Mouse (Mus musculus) induced T-regulatory cell, adult 2 months (primary cell): ENCODE data around the gene Crtc1.

Experiments
- DNase-seq: peaks from one replicate; pipeline ENCODE4 v3.0.0-alpha.2; 2012; ENCODE audit warnings: low read depth

The Crtc1 gene

DNA sequence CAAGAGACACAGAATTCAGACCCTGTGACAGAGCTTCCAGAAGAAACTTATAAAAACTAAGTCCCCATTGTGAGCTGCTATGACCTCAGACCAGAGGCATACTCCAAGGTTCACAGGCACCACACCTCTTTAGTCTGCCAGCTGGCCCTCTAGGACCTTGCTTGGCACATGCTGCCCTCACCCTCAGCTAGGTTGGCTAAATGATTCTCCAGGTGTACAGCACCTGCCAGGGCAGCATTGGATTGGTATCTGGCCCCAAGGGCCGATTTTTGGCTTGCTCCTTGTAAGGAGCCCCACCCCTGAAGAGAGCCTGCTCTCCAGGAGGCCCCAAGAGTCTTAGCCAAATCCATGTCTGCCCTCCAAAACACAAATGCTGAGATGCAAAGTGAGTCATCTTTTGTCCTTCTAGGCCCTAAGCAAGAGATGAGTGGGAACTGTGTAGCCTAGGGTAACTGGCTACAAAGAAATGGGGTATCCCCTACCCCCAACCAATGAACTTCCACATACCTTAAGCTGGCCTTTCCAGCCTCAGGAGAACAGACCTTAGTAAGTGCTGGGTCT, 91.4 kb downstream of the Crtc1 start:
- DNase-seq: no peak

DNA sequence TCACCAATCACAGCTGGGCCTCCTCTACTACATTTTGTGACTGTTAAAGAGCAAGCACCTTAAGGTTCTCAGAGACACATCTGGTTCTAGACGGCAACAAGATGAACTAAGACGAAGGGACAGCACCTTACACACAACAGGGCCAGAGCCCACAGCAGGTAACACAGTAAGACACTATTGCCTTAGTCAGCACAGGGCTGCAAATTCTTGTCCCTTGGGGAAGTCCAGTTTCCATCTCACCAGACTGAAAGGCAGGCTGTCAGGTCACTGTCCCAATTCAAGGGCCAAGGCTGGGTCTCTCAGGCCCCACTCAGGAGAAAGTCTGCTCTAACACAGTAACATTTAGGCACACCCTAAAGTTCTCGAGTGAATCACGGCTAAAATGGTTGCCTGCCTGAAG, 91.9 kb downstream of the Crtc1 start:
- DNase-seq: no peak

DNA sequence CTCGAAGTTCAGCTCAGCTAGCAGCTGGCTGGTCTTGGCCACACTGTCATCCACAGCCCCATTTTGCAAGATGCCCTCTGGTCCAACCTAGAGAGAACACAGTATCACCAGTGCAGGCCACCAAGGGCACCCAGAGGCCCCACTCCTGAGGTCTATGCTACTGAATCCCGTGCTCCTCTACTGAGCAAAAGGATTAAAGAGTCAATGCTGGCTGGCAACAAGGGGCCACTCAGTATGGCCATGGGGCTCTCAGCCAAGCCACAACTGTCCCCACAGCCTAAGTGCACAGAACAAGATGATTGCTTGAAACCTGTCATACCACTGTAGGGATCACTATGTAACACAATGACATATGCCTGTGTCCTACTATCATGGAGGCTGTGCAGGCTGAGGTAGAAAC, 95.1 kb downstream of the Crtc1 start:
- DNase-seq: no peak

DNA sequence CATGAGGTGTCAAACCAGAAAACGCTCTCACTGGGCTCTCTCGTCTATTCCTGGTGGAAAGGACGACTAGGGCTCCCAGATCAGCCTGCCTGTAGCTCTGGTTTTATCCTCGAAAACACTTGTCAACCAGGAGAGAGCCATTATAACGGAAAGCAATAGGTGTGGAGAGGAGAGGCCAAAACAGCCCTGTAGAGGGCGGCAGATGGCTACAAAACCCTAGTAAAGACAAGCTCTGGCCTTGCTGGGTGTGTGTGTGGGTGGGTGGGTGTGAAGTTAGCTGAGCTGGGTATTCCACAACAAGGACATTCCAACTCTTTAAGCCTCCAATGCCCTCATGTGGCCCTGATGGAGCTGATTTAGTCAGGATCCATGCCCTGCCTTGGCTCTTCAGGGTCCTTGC, 95.7 kb downstream of the Crtc1 start:
- peak; percentile 60 for DNase-seq

DNA sequence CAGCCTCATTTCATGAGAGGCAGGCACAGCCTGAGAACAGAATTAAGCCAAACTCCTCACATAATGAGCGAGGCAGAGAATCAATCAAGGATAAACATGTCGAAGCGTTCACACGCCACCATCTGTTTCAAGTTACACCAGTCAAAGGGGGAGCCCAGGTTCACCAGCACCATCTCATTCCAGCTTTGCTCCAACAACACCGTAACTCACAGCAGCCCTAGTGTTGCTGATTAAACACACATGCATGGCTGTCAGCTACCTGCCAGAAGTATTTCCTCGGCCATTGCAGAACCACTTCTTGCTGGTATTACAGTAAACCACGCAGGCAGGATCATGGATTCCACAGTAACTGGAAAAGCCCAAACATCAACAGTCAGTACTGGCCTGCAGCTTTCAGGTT, 96.3 kb downstream of the Crtc1 start:
- no peak for DNase-seq

DNA sequence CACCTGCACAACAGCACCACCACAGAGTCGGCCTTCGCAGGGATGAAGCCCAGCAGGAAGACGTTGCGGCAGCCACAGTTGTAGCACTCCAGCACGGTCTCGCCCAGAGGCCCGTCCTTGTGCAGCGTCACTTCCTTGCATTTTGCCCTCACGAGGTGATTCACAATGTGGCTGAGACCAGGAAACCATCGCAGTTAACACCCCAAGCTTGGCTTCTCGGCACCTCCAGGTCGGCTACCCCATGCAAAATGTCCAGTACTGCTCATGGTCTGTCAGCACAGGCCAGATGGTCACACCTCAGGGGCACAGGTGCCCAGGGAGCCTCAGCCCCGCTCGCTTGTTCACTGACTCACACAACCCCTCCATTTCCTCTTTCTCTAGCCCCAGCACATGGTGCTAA, 97.4 kb downstream of the Crtc1 start:
- no peak for DNase-seq

DNA sequence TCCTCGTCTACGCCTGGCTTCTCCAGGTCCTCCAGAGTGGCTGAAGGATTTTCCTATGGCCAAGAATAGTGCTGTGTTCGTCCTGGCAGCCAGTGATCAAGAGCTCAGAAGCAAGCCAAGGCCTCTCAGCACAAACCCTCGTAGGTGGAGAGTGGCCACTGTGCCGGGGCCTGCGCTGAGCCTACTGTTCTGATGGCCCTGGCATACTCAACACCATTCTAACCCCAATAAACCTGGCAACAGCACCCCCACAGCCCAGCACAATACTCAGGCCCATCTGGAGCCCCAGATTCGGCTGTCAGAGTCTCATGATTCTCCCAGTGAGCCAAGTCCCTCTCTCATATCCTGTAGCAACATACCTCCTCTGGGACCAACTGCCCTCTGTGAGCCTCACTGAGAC, 98.7 kb downstream of the Crtc1 start:
- DNase-seq: no peak

DNA sequence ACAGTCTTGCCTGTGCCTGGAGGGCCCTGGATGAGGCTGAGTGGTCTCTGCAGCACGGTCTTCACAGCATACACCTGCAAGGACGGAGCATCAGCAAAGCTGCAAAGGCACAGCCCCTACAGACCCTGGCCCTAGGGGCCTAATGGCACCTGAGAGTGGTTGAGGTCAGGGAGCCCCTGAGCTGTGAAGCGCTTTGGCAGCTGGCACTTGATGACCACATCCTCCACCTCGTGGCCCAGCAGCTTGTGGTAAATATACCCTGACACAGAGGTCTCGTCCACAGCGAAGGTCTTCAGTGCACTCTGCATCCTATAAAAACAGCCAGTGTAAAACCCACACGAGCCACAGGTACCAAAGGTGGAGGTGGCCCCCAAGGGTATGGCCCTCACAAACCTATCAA, 100.4 kb downstream of the Crtc1 start:
- no peak for DNase-seq

DNA sequence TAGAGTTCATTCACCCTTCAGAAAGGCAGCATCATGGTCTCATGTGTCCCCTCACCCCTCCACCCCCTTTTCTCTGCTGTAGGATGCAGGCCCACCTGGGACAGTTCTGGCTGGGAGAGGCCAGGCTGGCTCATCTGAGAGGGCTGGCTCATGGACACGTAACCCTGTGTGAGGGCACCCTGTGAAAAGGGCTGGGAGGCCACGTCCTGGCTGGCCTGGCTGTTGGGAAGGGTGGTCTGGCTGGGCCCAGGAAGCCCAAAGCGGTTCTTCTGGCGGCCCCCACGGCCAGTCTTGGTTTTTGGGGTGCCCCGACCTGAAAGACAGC, 106.5 kb downstream of the Crtc1 start:
- no peak for DNase-seq
